Mouse (Mus musculus) neural tube, embryonic 14.5 days (tissue): ENCODE data around the gene Capn11. TPM values are rescaled to one million over a fixed set of nuclear protein-coding genes. Genes with fewer than 3 reads are reported as not detected.

Experiments used
- ATAC-seq: fragments of 200-750 bp; cut with Nextera tagmentation; 2 replicates; pipeline ENCODE4 v1.8.0; 2017; ENCODE audit warnings: low read depth, mild to moderate bottlenecking, moderate TSS enrichment, moderate library complexity
- H3K27ac ChIP-seq: fragments of 300-500 bp; sonication (generic); 2 replicates; pipeline ENCODE4 v1.5.1; 2014; ENCODE audit warnings: low read depth, mild to moderate bottlenecking, control low read depth, low read length, moderate library complexity, mixed read lengths
- H3K27me3 ChIP-seq: fragments of 300-500 bp; sonication (generic); 2 replicates; pipeline ENCODE4 v1.6.1; 2014; ENCODE audit warnings: low read length; ENCODE audit not compliant: control insufficient read depth, insufficient read depth
- H3K36me3 ChIP-seq: fragments of 300-500 bp; sonication (generic); 2 replicates; pipeline ENCODE4 v1.6.1; 2014; ENCODE audit warnings: low read length, mixed read lengths; ENCODE audit not compliant: control insufficient read depth, insufficient read depth
- H3K4me1 ChIP-seq: fragments of 300-500 bp; sonication (generic); 2 replicates; pipeline ENCODE4 v1.6.1; 2014; ENCODE audit warnings: low read length; ENCODE audit not compliant: control insufficient read depth, insufficient read depth
- H3K4me2 ChIP-seq: fragments of 300-500 bp; sonication (generic); 2 replicates; pipeline ENCODE4 v1.6.1; 2014; ENCODE audit warnings: mild to moderate bottlenecking, low read depth, low read length, control low read depth
- H3K4me3 ChIP-seq: fragments of 300-500 bp; sonication (generic); 2 replicates; pipeline ENCODE4 v1.5.1; 2014; ENCODE audit warnings: low read depth, low read length, control low read depth, mixed read lengths
- H3K9ac ChIP-seq: fragments of 300-500 bp; sonication (generic); replicated peaks from 2 replicates; pipeline ENCODE4 v1.6.1; 2014; ENCODE audit warnings: low read depth, mild to moderate bottlenecking, control low read depth, low read length, mixed read lengths
- H3K9me3 ChIP-seq: fragments of 300-500 bp; sonication (generic); 2 replicates; pipeline ENCODE4 v1.6.1; 2016; ENCODE audit warnings: low read length; ENCODE audit not compliant: control insufficient read depth
- WGBS: fragments of 180-500 bp; shearing (Covaris S2); extraction: QIAGEN DNeasy Blood & Tissue Kit; methylation state at CpG from one replicate; pipeline ENCODE4 v1.1.7; 2014; 5-methylcytosine and 5-hydroxymethylcytosine counted together
- polyA plus RNA-seq: library from polyadenylated mRNA; unstranded; fragments of >200 nt; fragmentation: Nextera tagmentation; extraction: Ambion mirVana; gene quantifications from 2 replicates; pipeline ENCODE4 v1.2.1, GENCODE M21; 2014

The Capn11 gene
- polyA plus RNA-seq, 1 experiment from 2014 or later = not detected

DNA sequence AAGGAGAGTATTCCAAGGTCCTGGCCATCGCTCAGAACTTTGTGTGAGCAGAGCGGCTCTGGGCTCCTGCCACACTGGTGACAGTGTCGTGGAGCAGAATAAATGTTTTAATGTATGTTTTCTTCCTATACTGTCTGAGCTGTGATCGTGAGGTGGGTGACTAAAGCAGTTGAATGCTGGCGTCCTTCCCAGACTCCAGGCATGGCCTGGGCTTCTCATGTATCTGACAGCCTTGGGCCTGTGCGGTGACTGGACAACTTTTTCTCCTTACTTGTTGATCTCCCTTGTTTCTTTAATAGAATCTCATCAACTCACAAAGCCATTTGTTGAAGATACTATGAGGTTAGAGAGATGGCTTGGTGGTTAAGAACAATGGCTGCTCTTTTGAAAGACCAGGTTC is 39.2 kb upstream of the Capn11 start:
- Histone ChIP-seq H3K27me3 (no peaks in the 10 kb centered on the region), H3K36me3 (peaks cover 5% of the 10 kb centered on the region; the same call in 1 of the 2 replicates), H3K4me1 (no peaks in the 10 kb centered on the region), H3K9ac (no peak overlapping the region), H3K27ac (no peak overlapping the region), H3K9me3 (no peaks in the 10 kb centered on the region), H3K4me3 (no peak overlapping the region), H3K4me2 (no peak overlapping the region)
- WGBS = 88% methylated on average over 6 of the region's 6 CpGs
- no peak for ATAC-seq

DNA sequence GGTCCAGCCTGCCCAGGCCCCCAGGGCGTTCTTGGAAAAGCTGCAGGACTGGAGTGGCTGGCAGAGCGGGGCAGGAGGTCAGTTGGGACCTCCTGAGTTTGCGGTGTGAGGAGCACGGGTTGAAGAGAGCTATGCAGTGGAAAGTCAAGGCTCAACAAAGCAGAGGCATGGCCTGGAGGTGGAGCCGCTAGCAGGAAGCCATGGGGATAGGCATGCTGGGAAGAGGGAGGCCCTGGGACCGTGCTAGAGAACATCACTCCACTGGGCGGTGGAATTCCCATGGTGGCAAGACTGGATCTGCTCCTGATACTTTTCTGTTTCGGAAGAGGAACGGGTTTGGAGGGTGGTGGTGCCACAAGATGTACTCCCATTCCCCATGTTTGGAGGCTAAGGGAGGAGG is 37.9 kb upstream of the Capn11 start:
- Histone ChIP-seq H3K9me3 (no peaks in the 10 kb centered on the region), H3K4me2 (no peak overlapping the region), H3K4me1 (no peaks in the 10 kb centered on the region), H3K36me3 (peaks cover 5% of the 10 kb centered on the region; the same call in 1 of the 2 replicates), H3K9ac (no peak overlapping the region), H3K27ac (no peak overlapping the region), H3K27me3 (no peaks in the 10 kb centered on the region), H3K4me3 (no peak overlapping the region)
- no peak for ATAC-seq
- 94% methylated on average over 9 of the region's 9 CpGs for WGBS

- no peak overlapping the region for H3K9ac ChIP-seq
- peaks cover 5% of the 10 kb centered on the region; the same call in 1 of the 2 replicates for H3K36me3 ChIP-seq
- no peak overlapping the region for H3K27ac ChIP-seq
- no peak for ATAC-seq
- no peak overlapping the region for H3K4me3 ChIP-seq
- no peaks in the 10 kb centered on the region for H3K9me3 ChIP-seq
- no peak overlapping the region for H3K4me2 ChIP-seq
- no peaks in the 10 kb centered on the region for H3K27me3 ChIP-seq
- WGBS = 82% methylated on average over 23 of the region's 23 CpGs
- H3K4me1 ChIP-seq = no peaks in the 10 kb centered on the region
These were observed 36.3 kb upstream of the Capn11 start for GRCm38 (mm10) chr17:45695227-45696120.

DNA sequence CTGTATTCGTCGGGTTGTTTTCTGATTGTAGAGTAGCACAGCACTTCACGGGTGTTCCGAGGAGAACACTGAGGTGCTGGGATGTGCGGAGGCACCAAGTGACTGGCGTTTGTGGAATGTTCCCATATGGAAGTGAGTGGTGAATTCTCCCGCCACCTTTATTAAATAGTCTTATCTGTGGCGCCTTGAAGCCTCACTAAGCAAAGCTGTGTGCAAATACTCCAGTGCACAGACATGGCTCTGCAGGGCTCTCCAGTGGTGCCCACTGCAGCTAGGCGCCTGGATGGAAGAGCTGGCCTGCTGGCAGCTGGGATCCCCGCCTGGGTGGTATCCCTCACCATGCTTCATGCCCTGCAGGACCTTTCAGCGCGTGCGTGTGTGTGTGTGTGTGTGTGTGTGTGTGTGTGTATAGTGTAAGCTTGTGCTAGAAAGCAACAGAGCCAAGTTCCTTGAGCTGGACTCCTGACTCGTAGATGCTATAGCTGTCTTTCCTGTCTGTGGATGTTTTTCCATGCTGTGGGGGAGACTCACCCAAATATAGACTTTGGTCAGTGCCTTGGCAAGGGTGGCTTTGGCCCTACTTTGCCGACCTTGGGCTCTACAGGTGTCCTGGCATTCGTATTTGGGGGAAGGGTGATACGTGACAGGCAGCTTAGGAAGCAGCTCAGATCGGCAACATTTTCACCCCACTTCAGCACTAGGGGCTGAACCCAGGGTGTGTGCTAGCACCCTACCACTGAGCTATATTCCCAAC is 34.9 kb upstream of the Capn11 start:
- no peak overlapping the region for H3K9ac ChIP-seq
- WGBS = 85% methylated on average over 18 of the region's 18 CpGs
- H3K4me2 ChIP-seq = no peak overlapping the region
- ATAC-seq = no peak
- no peak overlapping the region for H3K4me3 ChIP-seq
- no peaks in the 10 kb centered on the region for H3K27me3 ChIP-seq
- H3K27ac ChIP-seq = no peak overlapping the region
- peaks cover 5% of the 10 kb centered on the region; the same call in 1 of the 2 replicates for H3K36me3 ChIP-seq
- no peaks in the 10 kb centered on the region for H3K4me1 ChIP-seq
- no peaks in the 10 kb centered on the region for H3K9me3 ChIP-seq

DNA sequence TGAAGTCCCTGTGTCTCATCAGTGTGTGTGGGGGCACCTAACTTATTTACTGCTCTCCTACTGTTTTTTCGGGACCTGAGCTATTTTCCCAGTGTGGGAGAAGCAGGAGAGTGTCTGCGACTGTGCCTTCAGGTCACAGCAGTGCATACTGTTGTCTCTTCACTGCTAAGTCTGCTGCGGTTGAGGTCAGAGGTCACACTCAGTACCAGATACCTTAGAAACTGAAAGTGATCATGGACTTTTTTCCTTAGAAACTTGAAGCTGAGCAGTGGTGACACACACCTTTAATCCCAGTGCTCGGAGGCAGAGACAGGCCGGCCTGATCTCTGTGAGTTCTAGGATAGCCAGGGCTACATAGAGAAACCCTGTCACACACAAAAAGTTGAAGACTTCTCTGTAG is 33.0 kb upstream of the Capn11 start:
- no peak for ATAC-seq
- WGBS = 88% methylated on average over 5 of the region's 5 CpGs
- Histone ChIP-seq H3K36me3 (no peaks in the 10 kb centered on the region), H3K27ac (no peak overlapping the region), H3K4me2 (no peak overlapping the region), H3K9ac (no peak overlapping the region), H3K4me1 (peaks cover 2% of the 10 kb centered on the region; the same call in 1 of the 2 replicates), H3K4me3 (no peak overlapping the region), H3K9me3 (no peaks in the 10 kb centered on the region), H3K27me3 (no peaks in the 10 kb centered on the region)

- WGBS = 90% methylated on average over 4 of the region's 4 CpGs
- Histone ChIP-seq H3K27ac (no peak overlapping the region), H3K4me1 (peaks cover 6% of the 10 kb centered on the region; the same call in 1 of the 2 replicates), H3K4me3 (no peak overlapping the region), H3K27me3 (no peaks in the 10 kb centered on the region), H3K36me3 (no peaks in the 10 kb centered on the region), H3K4me2 (no peak overlapping the region), H3K9me3 (no peaks in the 10 kb centered on the region), H3K9ac (no peak overlapping the region)
- no peak for ATAC-seq
These were observed 30.9 kb upstream of the Capn11 start for GRCm38 (mm10) chr17:45690044-45690443.

GRCm38 (mm10) chr17:45689120-45689519 is 30.0 kb upstream of the Capn11 start:
- no peak overlapping the region for H3K27ac ChIP-seq
- no peaks in the 10 kb centered on the region for H3K27me3 ChIP-seq
- ATAC-seq = no peak
- no peaks in the 10 kb centered on the region for H3K9me3 ChIP-seq
- peaks cover 13% of the 10 kb centered on the region; the same call in 1 of the 2 replicates for H3K4me1 ChIP-seq
- 90% methylated on average over 9 of the region's 9 CpGs for WGBS
- no peak overlapping the region for H3K4me2 ChIP-seq
- no peak overlapping the region for H3K4me3 ChIP-seq
- H3K9ac ChIP-seq = no peak overlapping the region
- no peaks in the 10 kb centered on the region for H3K36me3 ChIP-seq

DNA sequence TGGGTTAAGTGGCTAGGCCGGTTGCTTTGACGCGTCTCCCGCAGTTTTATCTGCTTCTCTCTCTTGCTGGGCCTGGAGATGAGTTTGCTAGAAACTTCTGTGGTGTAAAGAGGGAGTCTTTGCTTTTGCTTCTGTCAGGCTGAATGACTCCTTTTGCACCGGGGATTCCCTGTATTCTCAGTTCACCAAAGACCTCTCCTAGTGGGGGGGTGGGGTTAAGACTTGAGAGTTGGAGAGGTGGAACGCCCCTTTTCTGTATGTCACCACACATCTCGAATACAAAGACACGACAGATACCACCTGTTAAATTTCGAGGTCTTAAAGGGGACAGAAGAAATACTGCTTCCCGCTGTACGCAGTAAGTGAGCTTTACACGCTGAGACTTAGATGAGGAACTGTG is 27.6 kb upstream of the Capn11 start, which contains the start of gene Tmem63b:
Tmem63b (minus strand) TSS at position 190 of the 400 bp plus-strand sequence.
- Histone ChIP-seq H3K36me3 (no peaks in the 10 kb centered on the region), H3K27ac (peak within 1 kb of the TSS; percentile 92), H3K9ac (peak within 1 kb of the TSS; percentile 93), H3K9me3 (no peaks in the 10 kb centered on the region), H3K27me3 (no peaks in the 10 kb centered on the region), H3K4me3 (peak within 1 kb of the TSS; percentile 88), H3K4me2 (peak within 1 kb of the TSS; percentile 71), H3K4me1 (peaks cover 14% of the 10 kb centered on the region; the same call in 1 of the 2 replicates)
- 6% methylated on average over 12 of the region's 12 CpGs for WGBS
- 0 out of 2 replicates have a peak, but pooled peaks have one; percentile 0 for ATAC-seq
